Mouse (Mus musculus): Measurements from ENCODE around the gene H2afy.

DNA sequence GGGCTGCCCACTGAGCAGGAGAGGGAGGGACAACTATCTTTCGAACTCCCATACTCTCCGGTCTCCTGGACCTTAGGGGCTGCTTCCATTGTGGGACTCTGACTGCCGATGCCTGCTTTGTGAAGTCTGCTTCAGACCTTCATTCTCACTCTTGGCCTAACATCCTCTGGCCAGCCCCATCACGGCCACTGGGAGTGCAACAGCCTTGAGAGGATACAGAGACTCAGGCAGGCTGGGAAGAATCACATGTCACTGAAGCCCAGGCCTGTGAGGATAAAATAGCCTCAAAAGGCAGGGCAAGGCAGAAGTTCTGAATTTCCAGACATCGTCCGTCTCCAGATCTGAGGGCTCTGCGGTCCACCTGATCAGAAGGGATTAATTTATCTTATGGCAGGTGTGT lies 35.9 kb upstream of the H2afy start:
- TF ChIP-seq POLR2A (IDR thresholded peaks at IDR 0.05; ENCODE audit: borderline replicate concordance, extremely low read depth, low read depth, low read length) = no peak
- no peak for TF ChIP-seq CTCF (IDR thresholded peaks at IDR 0.05; ENCODE audit: insufficient read depth, low read length)

All from lung, adult 2 months (tissue).